Mouse (Mus musculus): ENCODE results near the gene Itgax.

DNA sequence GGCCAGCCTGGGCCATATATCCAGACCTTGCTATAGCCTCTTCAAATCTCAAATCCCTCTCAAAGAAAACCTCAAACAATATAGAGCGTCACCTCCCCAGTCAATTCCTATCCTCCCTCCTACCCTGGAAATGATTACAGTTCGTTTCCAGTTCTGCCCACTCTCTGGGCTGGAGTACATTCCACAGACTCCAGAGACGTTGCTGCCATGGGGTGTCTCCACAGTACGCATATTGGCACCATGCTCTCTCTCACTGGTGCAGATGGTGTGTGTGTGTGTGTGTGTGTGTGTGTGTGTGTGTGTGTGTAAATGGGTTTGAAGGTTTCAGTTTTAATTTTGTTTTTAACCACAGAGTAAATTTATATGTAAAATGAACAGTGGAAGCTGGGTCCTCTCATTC, 24.1 kb upstream of the Itgax start:
- TF ChIP-seq EP300 (IDR thresholded peaks at IDR 0.05; ENCODE audit: low read length) (no peak), TCF12 (IDR thresholded peaks at IDR 0.05; ENCODE audit: low read depth, low read length) (no peak), CTCF (conservative IDR thresholded peaks at IDR 0.05 in 1 of 2, IDR thresholded peaks at IDR 0.05 in 1 of 2; ENCODE audit: low read depth in 2 of 2, low read length in 2 of 2) (peak in 1 of 2 experiments; percentile 42; a peak in 2 of 4 replicates), E2F4 (IDR thresholded peaks at IDR 0.05; ENCODE audit: insufficient replicate concordance, low read depth, low read length) (no peak), POLR2AphosphoS2 (IDR thresholded peaks at IDR 0.05; ENCODE audit: low read depth, low read length) (no peak), SMC3 (IDR thresholded peaks at IDR 0.05; ENCODE audit: low read depth, low read length) (peak; percentile 45), POLR2A (IDR thresholded peaks at IDR 0.05; ENCODE audit: low read depth, low read length) (no peak)

All from CH12.LX (cell line).